Mouse (Mus musculus) erythroblast, embryonic 14.5 days (primary cell): Measurements from ENCODE around the gene Fkbp9. TPM values are rescaled to one million over a fixed set of nuclear protein-coding genes. Genes with fewer than 3 reads are reported as not detected.
A peak's percentile ranks its signal among the peaks of the same experiment; 100 is the strongest.
"Not testable (repeated sequence)": the region's sequence is repeated elsewhere in the genome, so short reads cannot be mapped to it uniquely, and the experiment has no call there.

Experiments used
- H3K27me3 ChIP-seq: 2 replicates; pipeline ENCODE4 v1.6.1; 2012; ENCODE audit warnings: inconsistent platforms; ENCODE audit not compliant: control insufficient read depth
- H3K36me3 ChIP-seq: 2 replicates; pipeline ENCODE4 v1.6.1; 2012; ENCODE audit warnings: mild to moderate bottlenecking, inconsistent platforms; ENCODE audit not compliant: control insufficient read depth
- H3K4me1 ChIP-seq: 2 replicates; pipeline ENCODE4 v1.6.1; 2012; ENCODE audit warnings: inconsistent platforms; ENCODE audit not compliant: control insufficient read depth
- H3K4me3 ChIP-seq: replicated peaks from 2 replicates; pipeline ENCODE3; 2012; ENCODE audit warnings: moderate library complexity, mild to moderate bottlenecking, inconsistent platforms
- H3K9me3 ChIP-seq: 2 replicates; pipeline ENCODE4 v1.6.1; 2012; ENCODE audit warnings: low read length, inconsistent platforms, mixed read lengths; ENCODE audit not compliant: control insufficient read depth
- GATA1 ChIP-seq: IDR thresholded peaks from 2 replicates; pipeline ENCODE4 v1.6.1; 2012; ENCODE audit warnings: low read length, inconsistent platforms, mixed read lengths
- TAL1 ChIP-seq: IDR thresholded peaks from 3 replicates; pipeline ENCODE4 v1.6.1; 2012; ENCODE audit warnings: low read length, inconsistent platforms, mixed read lengths
- polyA plus RNA-seq: library from polyadenylated mRNA; stranded (reverse); fragments of >175 nt; gene quantifications from 2 replicates; pipeline ENCODE4 v1.2.3, GENCODE M21; 2012

Fkbp9 gene
- polyA plus RNA-seq, 1 experiment, result 0.04 TPM

- peaks cover 9% of the 10 kb centered on the region for H3K4me1 ChIP-seq
- TF ChIP-seq GATA1 (no peak), TAL1 (no peak)
- no peaks in the 10 kb centered on the region for H3K27me3 ChIP-seq
- peaks cover 10% of the 10 kb centered on the region; the same call in 1 of the 2 replicates for H3K36me3 ChIP-seq
- H3K4me3 ChIP-seq, result no peak overlapping the region
- no peaks in the 10 kb centered on the region for H3K9me3 ChIP-seq
These were observed 28.5 kb downstream of the Fkbp9 start for GRCm38 (mm10) chr6:56860205-56860848.

- H3K36me3 ChIP-seq, H3K4me3 ChIP-seq, H3K27me3 ChIP-seq, H3K9me3 ChIP-seq: not testable (repeated sequence)
- peaks cover 44% of the 10 kb centered on the region for H3K4me1 ChIP-seq
These were observed 35.0 kb downstream of the Fkbp9 start for GRCm38 (mm10) chr6:56866899-56867298.

- TF ChIP-seq TAL1 (no peak), GATA1 (no peak)
These were observed 36.7 kb downstream of the Fkbp9 start for GRCm38 (mm10) chr6:56868565-56868964.

GRCm38 (mm10) chr6:56870027-56870426 lies 38.2 kb downstream of the Fkbp9 start:
- Histone ChIP-seq H3K27me3 (no peaks in the 10 kb centered on the region), H3K9me3 (no peaks in the 10 kb centered on the region), H3K4me3 (no peak overlapping the region), H3K4me1 (peaks cover 44% of the 10 kb centered on the region), H3K36me3 (no peaks in the 10 kb centered on the region; the same call in 1 of the 2 replicates)
- TF ChIP-seq TAL1 (no peak), GATA1 (no peak)

More at GRCm38 (mm10) chr6:56868565-56868964, 36.7 kb downstream of the Fkbp9 start:
- Histone ChIP-seq H3K27me3 (no peaks in the 10 kb centered on the region), H3K4me1 (peaks cover 44% of the 10 kb centered on the region), H3K4me3 (no peak overlapping the region), H3K9me3 (no peaks in the 10 kb centered on the region), H3K36me3 (no peaks in the 10 kb centered on the region; the same call in 1 of the 2 replicates)

GRCm38 (mm10) chr6:56876870-56877269 lies 45.0 kb downstream of the Fkbp9 start:
- H3K36me3 ChIP-seq, result peaks cover 48% of the 10 kb centered on the region
- TF ChIP-seq GATA1 (no peak), TAL1 (no peak)
- peaks cover 17% of the 10 kb centered on the region for H3K4me1 ChIP-seq
- H3K27me3 ChIP-seq, result no peaks in the 10 kb centered on the region
- no peak overlapping the region for H3K4me3 ChIP-seq
- H3K9me3 ChIP-seq, result no peaks in the 10 kb centered on the region

- Histone ChIP-seq H3K4me1 (peaks cover 17% of the 10 kb centered on the region), H3K4me3 (no peak overlapping the region), H3K9me3 (no peaks in the 10 kb centered on the region), H3K27me3 (no peaks in the 10 kb centered on the region), H3K36me3 (peaks cover 59% of the 10 kb centered on the region)
- no peak for TF ChIP-seq TAL1
- no peak for TF ChIP-seq GATA1
These were observed 46.1 kb downstream of the Fkbp9 start for GRCm38 (mm10) chr6:56877985-56878384.

- TF ChIP-seq GATA1, result no peak
- no peak for TF ChIP-seq TAL1
- peaks cover 74% of the 10 kb centered on the region for H3K36me3 ChIP-seq
- H3K9me3 ChIP-seq, result no peaks in the 10 kb centered on the region
- H3K4me1 ChIP-seq, result peaks cover 17% of the 10 kb centered on the region
- H3K4me3 ChIP-seq, result no peak overlapping the region
- H3K27me3 ChIP-seq, result no peaks in the 10 kb centered on the region
These were observed 47.6 kb downstream of the Fkbp9 start for GRCm38 (mm10) chr6:56879352-56879955.

- peaks cover 4% of the 10 kb centered on the region for H3K4me1 ChIP-seq
- H3K4me3 ChIP-seq, result no peak overlapping the region
- H3K27me3 ChIP-seq, result no peaks in the 10 kb centered on the region
- TF ChIP-seq GATA1 (no peak), TAL1 (no peak)
- no peaks in the 10 kb centered on the region for H3K9me3 ChIP-seq
- H3K36me3 ChIP-seq, result peaks cover 98% of the 10 kb centered on the region
These were observed 56.7 kb downstream of the Fkbp9 start for GRCm38 (mm10) chr6:56888561-56888960.

GRCm38 (mm10) chr6:56890762-56891161 lies 58.9 kb downstream of the Fkbp9 start:
- Histone ChIP-seq H3K9me3 (no peaks in the 10 kb centered on the region), H3K4me3 (no peak overlapping the region), H3K27me3 (no peaks in the 10 kb centered on the region), H3K4me1 (peaks cover 10% of the 10 kb centered on the region), H3K36me3 (peaks cover 97% of the 10 kb centered on the region)
- no peak for TF ChIP-seq GATA1
- no peak for TF ChIP-seq TAL1

GRCm38 (mm10) chr6:56899601-56900000 lies 67.7 kb downstream of the Fkbp9 start:
- H3K4me1 ChIP-seq, result peaks cover 75% of the 10 kb centered on the region
- no peaks in the 10 kb centered on the region for H3K27me3 ChIP-seq

More at GRCm38 (mm10) chr6:56899601-56900000, 67.7 kb downstream of the Fkbp9 start:
- Histone ChIP-seq H3K9me3 (no peaks in the 10 kb centered on the region), H3K36me3 (peaks cover 77% of the 10 kb centered on the region), H3K4me3 (peak overlapping the region; percentile 62)
- TF ChIP-seq TAL1 (no peak), GATA1 (no peak)
